Mouse (Mus musculus): ENCODE data around the gene Mrgbp. TPM values are rescaled to one million over a fixed set of nuclear protein-coding genes. Genes with fewer than 3 reads are reported as not detected.

Mrgbp gene
- total RNA-seq (2021): 10 to 100 TPM; 19.2 to 19.4 TPM
- long read RNA-seq, experiment 1, transcript Mrgbp-204 (3 exons, 2,673 nt): major isoform, 8 of 29 reads
- long read RNA-seq, experiment 1, partial matches to known transcripts: 0 of 29 reads
- long read RNA-seq, experiment 1, other reads (novel, unspliced or antisense): 14 of 29 reads
- long read RNA-seq, experiment 2, partial matches to known transcripts: 0 of 18 reads
- long read RNA-seq, experiment 2, other reads (novel, unspliced or antisense): 12 of 18 reads

GRCm38 (mm10) chr2:180581002-180581401 is at the start of gene Mrgbp:
Mrgbp (plus strand) TSS chr2:180581304.
- DNase-seq (ENCODE audit: low spot score in 2 of 2): no peak

- DNase-seq (ENCODE audit: low spot score in 2 of 2): no peak
Observed at GRCm38 (mm10) chr2:180531671-180532385, 49.3 kb upstream of the Mrgbp start.

GRCm38 (mm10) chr2:180532386-180532995 is 48.6 kb upstream of the Mrgbp start:
- no peak for DNase-seq (ENCODE audit: low spot score in 2 of 2)

- DNase-seq (ENCODE audit: low spot score in 2 of 2): no peak
Observed at GRCm38 (mm10) chr2:180533237-180533636, 47.9 kb upstream of the Mrgbp start.

- DNase-seq (ENCODE audit: low spot score in 2 of 2): no peak
Observed at GRCm38 (mm10) chr2:180543675-180544074, 37.4 kb upstream of the Mrgbp start.

GRCm38 (mm10) chr2:180545046-180545445 is 36.1 kb upstream of the Mrgbp start:
- no peak for DNase-seq (ENCODE audit: low spot score in 2 of 2)

GRCm38 (mm10) chr2:180547384-180548106 is 33.6 kb upstream of the Mrgbp start:
- DNase-seq (ENCODE audit: low spot score in 2 of 2): peak in 1 of 2 experiments; percentile 22

GRCm38 (mm10) chr2:180552340-180552739 is 28.8 kb upstream of the Mrgbp start:
- no peak for DNase-seq (ENCODE audit: low spot score in 2 of 2)

GRCm38 (mm10) chr2:180555219-180555618 is 25.9 kb upstream of the Mrgbp start:
- DNase-seq (ENCODE audit: low spot score in 2 of 2): no peak

- DNase-seq (ENCODE audit: low spot score in 2 of 2): no peak
Observed at GRCm38 (mm10) chr2:180556470-180556869, 24.6 kb upstream of the Mrgbp start.

- no peak for DNase-seq (ENCODE audit: low spot score in 2 of 2)
Observed at GRCm38 (mm10) chr2:180560245-180560644, 20.9 kb upstream of the Mrgbp start.

GRCm38 (mm10) chr2:180562146-180562545 is 19.0 kb upstream of the Mrgbp start:
- DNase-seq (ENCODE audit: low spot score in 2 of 2): no peak

GRCm38 (mm10) chr2:180563296-180563695 is 17.8 kb upstream of the Mrgbp start:
- DNase-seq (ENCODE audit: low spot score in 2 of 2): no peak

- DNase-seq (ENCODE audit: low spot score in 2 of 2): no peak
Observed at GRCm38 (mm10) chr2:180563841-180564240, 17.3 kb upstream of the Mrgbp start.

- DNase-seq (ENCODE audit: low spot score in 2 of 2): peak in 1 of 2 experiments; percentile 54
Observed at GRCm38 (mm10) chr2:180566240-180566913, 14.7 kb upstream of the Mrgbp start.

GRCm38 (mm10) chr2:180569028-180569643 is 12.0 kb upstream of the Mrgbp start:
- no peak for DNase-seq (ENCODE audit: low spot score in 2 of 2)

- DNase-seq (ENCODE audit: low spot score in 2 of 2): no peak
Observed at GRCm38 (mm10) chr2:180576482-180576881, 4.6 kb upstream of the Mrgbp start.

- peak; percentile 69 to 86 for DNase-seq (ENCODE audit: low spot score in 2 of 2)
Observed at GRCm38 (mm10) chr2:180578686-180579085, 2.4 kb upstream of the Mrgbp start.

GRCm38 (mm10) chr2:180582481-180583153 is 1.5 kb downstream of the Mrgbp start:
- peak; percentile 97 to 99 for DNase-seq (ENCODE audit: low spot score in 2 of 2)

- no peak for DNase-seq (ENCODE audit: low spot score in 2 of 2)
Observed at GRCm38 (mm10) chr2:180583154-180583507, 2.0 kb downstream of the Mrgbp start.
